Mouse (Mus musculus) forebrain, postnatal 0 days (tissue): Measurements from ENCODE around the gene Gm17409. TPM values are rescaled to one million over a fixed set of nuclear protein-coding genes. Genes with fewer than 3 reads are reported as not detected.

ENCODE experiments used
- ATAC-seq: fragments of 200-750 bp; cut with Nextera tagmentation; 2 replicates; pipeline ENCODE4 v1.8.0; 2017; ENCODE audit warnings: mild to moderate bottlenecking, moderate library complexity
- DNase-seq: peaks from one replicate; pipeline ENCODE4 v3.0.0-alpha.2; 2015
- H3K27ac ChIP-seq: fragments of 300-500 bp; sonication (generic); 2 replicates; pipeline ENCODE4 v1.5.1; 2014; ENCODE audit warnings: low read depth, mild to moderate bottlenecking, antibody characterized with exemption, low read length, moderate library complexity, mixed read lengths
- H3K27me3 ChIP-seq: fragments of 300-500 bp; sonication (generic); 2 replicates; pipeline ENCODE4 v1.6.1; 2014; ENCODE audit warnings: mild to moderate bottlenecking, low read length, mixed read lengths; ENCODE audit not compliant: insufficient read depth
- H3K36me3 ChIP-seq: fragments of 300-500 bp; sonication (generic); 2 replicates; pipeline ENCODE4 v1.6.1; 2014; ENCODE audit warnings: mild to moderate bottlenecking, moderate library complexity; ENCODE audit not compliant: insufficient read depth
- H3K4me1 ChIP-seq: fragments of 300-500 bp; sonication (generic); 2 replicates; pipeline ENCODE4 v1.6.1; 2014; ENCODE audit warnings: antibody characterized with exemption; ENCODE audit not compliant: insufficient read depth
- H3K4me2 ChIP-seq: fragments of 300-500 bp; sonication (generic); 2 replicates; pipeline ENCODE4 v1.6.1; 2014; ENCODE audit warnings: low read depth, mild to moderate bottlenecking, moderate library complexity
- H3K4me3 ChIP-seq: fragments of 300-500 bp; sonication (generic); 2 replicates; pipeline ENCODE4 v1.5.1; 2014; ENCODE audit warnings: low read depth, low read length, mixed read lengths
- H3K9ac ChIP-seq: fragments of 300-500 bp; sonication (generic); 2 replicates; pipeline ENCODE4 v1.6.1; 2014; ENCODE audit warnings: mild to moderate bottlenecking
- H3K9me3 ChIP-seq: fragments of 300-500 bp; sonication (generic); 2 replicates; pipeline ENCODE4 v1.6.1; 2016; ENCODE audit warnings: low read length
- CTCF ChIP-seq: sonication (generic); IDR thresholded peaks from 2 replicates; pipeline ENCODE4 v1.5.1; 2016; ENCODE audit warnings: antibody characterized with exemption, control low read depth, low read depth
- WGBS: fragments of 180-500 bp; shearing (Covaris S2); extraction: QIAGEN DNeasy Blood & Tissue Kit; methylation state at CpG from one replicate; pipeline ENCODE4 v1.1.7; 2014; 5-methylcytosine and 5-hydroxymethylcytosine counted together
- polyA plus RNA-seq: library from polyadenylated mRNA; unstranded; fragments of >200 nt; fragmentation: Nextera tagmentation; extraction: Ambion mirVana; gene quantifications from 2 replicates; pipeline ENCODE4 v1.2.1, GENCODE M21; 2015
- total RNA-seq: library from RNA; depleted of rRNA; stranded (reverse); fragments of >200 nt; gene quantifications from 2 replicates; pipeline ENCODE4 v1.2.3, GENCODE M21; 2014

Gene Gm17409
- total and polyA plus RNA-seq, 2 experiments from 2014 or later = not detected

- no peak overlapping the region for H3K27ac ChIP-seq
- TF ChIP-seq CTCF = no peak
- H3K4me3 ChIP-seq = no peak overlapping the region
- ATAC-seq (no peak), DNase-seq (no peak)
- no peaks in the 10 kb centered on the region for H3K9me3 ChIP-seq
- 56% methylated on average over 3 of the region's 3 CpGs for WGBS
- no peaks in the 10 kb centered on the region for H3K27me3 ChIP-seq
- H3K9ac ChIP-seq = no peak overlapping the region
- no peaks in the 10 kb centered on the region for H3K4me1 ChIP-seq
- H3K36me3 ChIP-seq = 0 out of 2 replicates have a peak, but pooled peaks cover 3% of the 10 kb centered on the region
- H3K4me2 ChIP-seq = no peak overlapping the region
These were observed 33.0 kb upstream of the Gm17409 start for GRCm38 (mm10) chr2:58436911-58437310.

- DNase-seq (no peak), ATAC-seq (no peak)
- 85% methylated on average over 4 of the region's 4 CpGs for WGBS
- Histone ChIP-seq H3K27me3 (no peaks in the 10 kb centered on the region), H3K4me3 (no peak overlapping the region), H3K36me3 (peaks cover 18% of the 10 kb centered on the region), H3K9me3 (no peaks in the 10 kb centered on the region), H3K27ac (no peak overlapping the region), H3K9ac (no peak overlapping the region), H3K4me1 (no peaks in the 10 kb centered on the region), H3K4me2 (no peak overlapping the region)
- no peak for TF ChIP-seq CTCF
These were observed 26.8 kb upstream of the Gm17409 start for GRCm38 (mm10) chr2:58443163-58443562.

- H3K9ac ChIP-seq = no peak overlapping the region
- no peaks in the 10 kb centered on the region for H3K27me3 ChIP-seq
- H3K4me3 ChIP-seq = no peak overlapping the region
- H3K36me3 ChIP-seq = peaks cover 18% of the 10 kb centered on the region
- H3K27ac ChIP-seq = no peak overlapping the region
- H3K4me1 ChIP-seq = no peaks in the 10 kb centered on the region
- ATAC-seq (no peak), DNase-seq (no peak)
- WGBS = 98% methylated on average over 15 of the region's 15 CpGs
- no peaks in the 10 kb centered on the region for H3K9me3 ChIP-seq
- no peak for TF ChIP-seq CTCF
- no peak overlapping the region for H3K4me2 ChIP-seq
These were observed 22.9 kb upstream of the Gm17409 start for GRCm38 (mm10) chr2:58447001-58447400.

- Histone ChIP-seq H3K4me3 (no peak overlapping the region), H3K36me3 (peaks cover 24% of the 10 kb centered on the region), H3K4me1 (no peaks in the 10 kb centered on the region), H3K9ac (no peak overlapping the region), H3K27me3 (no peaks in the 10 kb centered on the region), H3K4me2 (no peak overlapping the region), H3K27ac (no peak overlapping the region), H3K9me3 (no peaks in the 10 kb centered on the region)
- TF ChIP-seq CTCF = no peak
- ATAC-seq (0 out of 2 replicates have a peak, but pooled peaks have one; percentile 16), DNase-seq (no peak)
- 73% methylated on average over 16 of the region's 16 CpGs for WGBS
These were observed 15.6 kb upstream of the Gm17409 start for GRCm38 (mm10) chr2:58454095-58454865.

- H3K27ac ChIP-seq = no peak overlapping the region
- no peak overlapping the region for H3K9ac ChIP-seq
- no peaks in the 10 kb centered on the region for H3K9me3 ChIP-seq
- H3K4me1 ChIP-seq = no peaks in the 10 kb centered on the region
- no peak overlapping the region for H3K4me2 ChIP-seq
- H3K4me3 ChIP-seq = no peak overlapping the region
- no peaks in the 10 kb centered on the region for H3K27me3 ChIP-seq
- ATAC-seq (no peak), DNase-seq (no peak)
- TF ChIP-seq CTCF = no peak
- H3K36me3 ChIP-seq = peaks cover 34% of the 10 kb centered on the region
- WGBS = 94% methylated on average over 8 of the region's 8 CpGs
These were observed 13.0 kb upstream of the Gm17409 start for GRCm38 (mm10) chr2:58456843-58457487.

- no peak overlapping the region for H3K9ac ChIP-seq
- no peak overlapping the region for H3K27ac ChIP-seq
- no peaks in the 10 kb centered on the region for H3K27me3 ChIP-seq
- TF ChIP-seq CTCF = peak; percentile 27; the same call in 1 of the 2 replicates
- WGBS = 98% methylated on average over 5 of the region's 5 CpGs
- H3K4me2 ChIP-seq = no peak overlapping the region
- no peaks in the 10 kb centered on the region for H3K9me3 ChIP-seq
- no peaks in the 10 kb centered on the region for H3K4me1 ChIP-seq
- DNase-seq (no peak), ATAC-seq (no peak)
- H3K4me3 ChIP-seq = no peak overlapping the region
- H3K36me3 ChIP-seq = peaks cover 39% of the 10 kb centered on the region
These were observed 12.4 kb upstream of the Gm17409 start for GRCm38 (mm10) chr2:58457488-58457865.

GRCm38 (mm10) chr2:58458820-58459371, 11.0 kb upstream of the Gm17409 start:
- H3K9ac ChIP-seq = no peak overlapping the region
- 85% methylated on average over 14 of the region's 14 CpGs for WGBS
- no peak overlapping the region for H3K27ac ChIP-seq
- DNase-seq (no peak), ATAC-seq (no peak)
- no peaks in the 10 kb centered on the region for H3K9me3 ChIP-seq
- H3K27me3 ChIP-seq = no peaks in the 10 kb centered on the region
- H3K36me3 ChIP-seq = peaks cover 46% of the 10 kb centered on the region
- TF ChIP-seq CTCF = peak; percentile 56
- H3K4me3 ChIP-seq = no peak overlapping the region
- H3K4me2 ChIP-seq = no peak overlapping the region
- H3K4me1 ChIP-seq = no peaks in the 10 kb centered on the region
